Mouse (Mus musculus) heart, postnatal 36 days (tissue): Measurements from ENCODE around the gene Dip2b. TPM values are rescaled to one million over a fixed set of nuclear protein-coding genes. Genes with fewer than 3 reads are reported as not detected.

Experiments used
- DNase-seq, 2 experiments: peaks; one replicate each; pipeline ENCODE4 v3.0.0; 2021 to 2022
- intact Hi-C: fragments of 180-260 bp; cut with DNase I; formaldehyde crosslinking; loops from one replicate; pipeline ENCODE4 v1.15.1; 2025
- total RNA-seq, 2 experiments: library from RNA; stranded (reverse); gene quantifications; 2 replicates each; pipeline ENCODE4 v1.2.3; 2021

Gene Dip2b
- total RNA-seq, 2 experiments from 2014 or later: 21.0 to 21.5 TPM

- intact Hi-C loops: loop anchor here (5.0 kb wide), 1 partner anchor 33 kb away; no protein-coding TSS in a partner anchor
- no peak for DNase-seq
These were observed 11.1 kb downstream of the Dip2b start for GRCm38 (mm10) chr15:100049496-100050087.

GRCm38 (mm10) chr15:100050940-100051339 lies 12.5 kb downstream of the Dip2b start:
- no peak for DNase-seq
- intact Hi-C loops: no loop called here

GRCm38 (mm10) chr15:100052726-100053125 lies 14.3 kb downstream of the Dip2b start:
- intact Hi-C loops: no loop called here
- no peak for DNase-seq

GRCm38 (mm10) chr15:100056397-100056908 lies 18.0 kb downstream of the Dip2b start:
- DNase-seq: no peak
- intact Hi-C loops: no loop called here

- DNase-seq: no peak
- intact Hi-C loops: no loop called here
These were observed 19.2 kb downstream of the Dip2b start for GRCm38 (mm10) chr15:100057698-100058097.

DNA sequence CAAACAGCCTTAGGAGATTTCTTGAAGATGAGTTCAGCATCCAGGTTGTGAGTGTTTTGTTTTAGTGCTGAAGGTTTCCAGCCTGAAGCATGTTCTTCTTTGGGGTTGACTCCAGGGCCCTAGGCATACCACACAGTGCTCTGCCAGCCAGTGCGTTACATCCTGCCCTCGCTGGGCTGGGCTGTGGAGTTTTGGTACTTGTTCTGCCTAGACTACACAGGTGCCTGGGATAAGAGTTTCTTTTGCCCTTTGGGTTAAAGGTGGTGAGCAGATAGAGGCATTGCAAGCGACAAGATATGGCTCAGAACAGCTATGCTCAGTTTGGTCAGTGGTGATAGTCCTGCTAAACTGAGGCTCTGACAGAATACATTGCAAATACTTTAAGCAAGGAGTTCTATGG lies 19.7 kb downstream of the Dip2b start:
- DNase-seq: no peak
- intact Hi-C loops: no loop called here

DNA sequence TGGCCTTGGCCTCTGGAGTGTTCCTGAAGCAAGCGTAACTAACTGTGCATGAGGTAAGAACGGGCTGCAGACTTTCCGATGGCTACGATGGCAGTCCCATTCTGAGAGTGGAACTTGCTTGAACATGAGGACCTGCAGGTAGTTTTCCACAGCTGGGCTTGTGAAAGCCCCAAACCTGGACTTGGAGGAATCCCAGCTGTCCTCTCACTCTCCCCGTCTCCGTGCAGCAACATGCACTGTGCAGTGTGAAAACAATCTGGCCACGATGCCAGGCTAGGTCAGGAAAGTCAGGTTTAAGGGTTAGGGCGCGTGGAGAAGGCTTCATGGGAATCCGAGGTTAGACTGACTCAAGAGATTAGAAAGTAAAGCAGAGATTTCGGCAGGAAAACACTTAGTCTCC lies 20.4 kb downstream of the Dip2b start:
- intact Hi-C loops: no loop called here
- DNase-seq: no peak

DNA sequence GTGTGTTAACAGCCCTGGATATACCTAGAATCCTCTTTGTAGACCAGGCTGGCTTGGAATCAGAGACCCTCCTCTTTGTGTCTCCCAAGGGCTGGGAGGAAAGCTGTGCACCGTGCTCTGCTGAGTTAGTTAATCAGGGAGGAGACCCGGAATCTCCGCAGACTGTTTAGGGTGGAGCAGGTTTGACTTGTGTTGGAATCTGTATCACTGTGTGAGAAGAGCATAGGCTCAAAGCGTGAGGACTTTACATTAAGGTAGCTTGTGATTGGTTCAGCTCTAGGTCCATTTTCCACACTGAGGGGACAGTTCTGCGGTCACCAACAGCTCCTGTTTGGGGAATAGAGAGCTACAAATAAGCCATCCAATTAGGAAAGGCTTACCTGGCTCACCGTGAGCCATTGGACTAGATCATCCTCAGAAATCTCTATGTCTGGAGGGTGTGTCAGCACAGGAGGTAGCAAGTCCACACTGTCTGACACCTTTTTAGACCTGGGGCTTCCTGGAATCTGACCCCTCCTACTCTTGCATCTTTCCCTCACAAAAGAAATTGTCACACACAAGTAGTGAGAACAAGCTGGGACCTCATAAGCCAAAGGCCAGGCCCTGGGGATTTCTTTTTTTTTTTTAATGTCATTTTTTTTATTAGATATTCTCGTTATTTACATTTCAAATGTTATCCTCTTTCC lies 21.3 kb downstream of the Dip2b start:
- intact Hi-C loops: no loop called here
- no peak for DNase-seq

DNA sequence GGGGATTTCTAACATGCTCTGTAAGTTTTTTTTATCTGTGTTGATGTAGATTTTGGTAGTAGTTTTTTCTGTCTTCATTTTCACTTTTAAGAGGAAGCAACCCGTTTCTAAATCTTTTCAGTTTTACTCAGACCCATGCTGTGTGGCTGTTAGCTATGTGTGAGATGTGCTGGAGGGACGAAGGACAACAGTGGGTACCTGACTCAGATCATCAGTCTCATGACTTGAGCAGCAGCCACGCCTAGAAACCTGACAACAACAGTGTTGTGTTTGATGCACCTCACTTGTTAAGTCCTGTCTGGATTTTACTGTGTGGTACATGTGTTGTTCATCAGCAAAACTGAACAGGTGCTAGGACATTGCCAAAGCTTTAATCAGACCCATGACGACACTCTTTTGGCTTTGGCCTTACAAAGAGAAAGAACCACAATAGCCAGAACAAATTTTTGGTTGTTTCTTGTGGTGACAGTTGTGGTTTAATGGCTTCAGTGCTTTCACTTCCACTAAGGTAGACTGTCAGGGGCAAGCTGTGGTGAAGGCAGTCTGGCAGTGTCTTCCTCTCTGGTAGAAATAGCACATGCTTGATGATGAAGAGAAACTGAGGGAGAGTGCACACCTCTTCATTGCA lies 22.2 kb downstream of the Dip2b start:
- no peak for DNase-seq

GRCm38 (mm10) chr15:100061377-100061776 lies 22.9 kb downstream of the Dip2b start:
- intact Hi-C loops: no loop called here
- no peak for DNase-seq

More for the DNA sequence above, 22.2 kb downstream of the Dip2b start:
- intact Hi-C loops: no loop called here

GRCm38 (mm10) chr15:100063229-100063773 lies 24.8 kb downstream of the Dip2b start:
- no peak for DNase-seq
- intact Hi-C loops: no loop called here

- DNase-seq: no peak
- intact Hi-C loops: no loop called here
These were observed 28.2 kb downstream of the Dip2b start for GRCm38 (mm10) chr15:100066702-100067101.

DNA sequence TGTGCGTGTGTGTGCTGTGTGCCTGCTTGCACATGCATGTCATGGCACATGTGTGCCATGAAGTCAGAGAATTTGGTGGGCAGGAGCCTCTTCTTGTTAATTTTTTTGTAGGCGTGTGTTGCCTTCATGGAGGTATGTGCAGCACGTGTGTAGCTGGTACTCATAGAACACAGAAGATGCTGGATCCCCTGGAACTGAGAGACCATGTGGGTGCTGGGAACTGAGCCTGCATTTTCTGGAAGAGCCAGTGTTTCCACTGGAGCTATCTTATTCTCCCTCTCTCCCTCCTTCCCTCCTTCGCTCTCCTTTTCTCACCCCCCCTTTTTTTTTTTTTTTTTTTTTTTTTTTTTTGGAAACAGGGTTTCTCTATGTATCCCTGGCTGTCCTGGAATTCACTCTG lies 30.6 kb downstream of the Dip2b start:
- intact Hi-C loops: no loop called here
- no peak for DNase-seq

DNA sequence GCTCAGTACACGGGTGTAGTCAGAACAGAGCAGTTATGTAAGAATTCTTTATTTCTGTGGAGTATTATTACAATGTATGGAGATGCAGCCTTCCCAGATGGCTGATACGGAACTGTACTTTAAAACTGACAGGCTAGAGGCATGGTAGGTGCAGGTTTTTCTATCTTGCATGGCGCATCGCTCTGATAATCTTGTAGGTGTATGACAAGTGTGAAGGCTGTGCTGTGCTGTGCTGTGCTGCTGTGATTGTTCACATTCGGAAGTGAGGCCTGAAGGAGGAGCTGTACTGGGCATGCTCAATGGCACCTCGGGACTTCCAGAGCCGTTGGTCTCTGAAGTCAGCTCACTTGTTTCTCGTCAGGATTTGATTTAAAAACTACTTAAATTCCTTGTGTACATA lies 31.6 kb downstream of the Dip2b start:
- DNase-seq: no peak
- intact Hi-C loops: no loop called here

- DNase-seq: no peak
- intact Hi-C loops: no loop called here
These were observed 33.4 kb downstream of the Dip2b start for GRCm38 (mm10) chr15:100071819-100072218.

- no peak for DNase-seq
- intact Hi-C loops: no loop called here
These were observed 35.4 kb downstream of the Dip2b start for GRCm38 (mm10) chr15:100073696-100074453.

GRCm38 (mm10) chr15:100074754-100075153 lies 36.3 kb downstream of the Dip2b start:
- intact Hi-C loops: no loop called here
- no peak for DNase-seq

GRCm38 (mm10) chr15:100076362-100076761 lies 37.9 kb downstream of the Dip2b start:
- DNase-seq: no peak
- intact Hi-C loops: no loop called here

GRCm38 (mm10) chr15:100080833-100081477 lies 42.5 kb downstream of the Dip2b start:
- intact Hi-C loops: loop anchor here (5.0 kb wide), 1 partner anchor 34 kb away; no protein-coding TSS in a partner anchor
- DNase-seq: no peak

DNA sequence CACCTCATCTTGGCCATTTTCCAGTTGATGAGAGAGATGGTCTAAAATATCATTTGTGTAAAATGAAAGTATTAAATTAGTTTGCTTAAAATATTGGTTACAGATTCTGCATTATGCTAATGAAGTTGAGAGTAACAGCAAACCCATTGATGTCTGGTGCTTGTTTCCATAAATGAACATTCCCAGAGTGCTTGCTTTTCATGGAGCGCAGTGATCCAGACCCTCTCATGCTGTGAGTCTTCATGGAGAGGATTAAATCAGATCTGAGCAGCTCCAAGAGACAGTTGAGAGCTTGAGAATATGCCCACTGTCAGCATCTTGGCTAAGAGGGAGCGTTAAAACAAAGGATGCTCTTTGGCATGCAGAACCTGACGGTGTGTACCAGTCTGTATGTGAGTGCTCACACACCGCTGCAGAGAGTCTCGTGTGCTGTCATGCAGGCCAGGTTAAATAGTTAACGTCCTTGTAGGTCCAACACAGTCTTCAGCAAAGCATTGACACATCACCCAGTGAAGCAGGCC lies 43.1 kb downstream of the Dip2b start:
- intact Hi-C loops: loop anchor here (5.0 kb wide), 1 partner anchor 34 kb away; no protein-coding TSS in a partner anchor

More for the DNA sequence above, 43.1 kb downstream of the Dip2b start:
- DNase-seq: no peak
